Mouse (Mus musculus) midbrain, postnatal 0 days (tissue): ENCODE results near the gene Tspan11. TPM values are rescaled to one million over a fixed set of nuclear protein-coding genes. Genes with fewer than 3 reads are reported as not detected.

Experiments
- ATAC-seq: fragments of 200-750 bp; cut with Nextera tagmentation; 2 replicates; pipeline ENCODE4 v1.8.0; 2017; ENCODE audit warnings: moderate number of reproducible peaks, mild to moderate bottlenecking, moderate TSS enrichment, moderate library complexity; ENCODE audit not compliant: low FRiP score
- DNase-seq: peaks from one replicate; pipeline ENCODE4 v3.0.0-alpha.2; 2015; ENCODE audit warnings: low spot score
- H3K27ac ChIP-seq: fragments of 300-500 bp; sonication (generic); 2 replicates; pipeline ENCODE4 v1.5.1; 2014; ENCODE audit warnings: low read depth, mild to moderate bottlenecking, low read length, mixed read lengths
- H3K27me3 ChIP-seq: fragments of 300-500 bp; sonication (generic); 2 replicates; pipeline ENCODE4 v1.6.1; 2014; ENCODE audit warnings: low read length, control low read depth, mixed read lengths; ENCODE audit not compliant: insufficient read depth
- H3K36me3 ChIP-seq: fragments of 300-500 bp; sonication (generic); 2 replicates; pipeline ENCODE4 v1.6.1; 2014; ENCODE audit warnings: low read length, control low read depth, mixed read lengths; ENCODE audit not compliant: insufficient read depth
- H3K4me1 ChIP-seq: fragments of 300-500 bp; sonication (generic); 2 replicates; pipeline ENCODE4 v1.6.1; 2014; ENCODE audit warnings: mild to moderate bottlenecking, control low read depth, antibody characterized with exemption, low read length, mixed read lengths; ENCODE audit not compliant: insufficient read depth
- H3K4me2 ChIP-seq: fragments of 300-500 bp; sonication (generic); 2 replicates; pipeline ENCODE4 v1.6.1; 2014; ENCODE audit warnings: low read depth, mild to moderate bottlenecking, low read length, mixed read lengths; ENCODE audit not compliant: poor library complexity, severe bottlenecking
- H3K4me3 ChIP-seq: fragments of 300-500 bp; sonication (generic); 2 replicates; pipeline ENCODE4 v1.5.1; 2014; ENCODE audit warnings: low read depth, mild to moderate bottlenecking, low read length, moderate library complexity
- H3K9ac ChIP-seq: fragments of 300-500 bp; sonication (generic); replicated peaks from 2 replicates; pipeline ENCODE4 v1.6.1; 2014; ENCODE audit warnings: mild to moderate bottlenecking, low read length, moderate library complexity, mixed read lengths; ENCODE audit not compliant: poor library complexity, severe bottlenecking
- H3K9me3 ChIP-seq: fragments of 300-500 bp; sonication (generic); 2 replicates; pipeline ENCODE4 v1.6.1; 2016; ENCODE audit warnings: low read length, control low read depth
- CTCF ChIP-seq: IDR thresholded peaks from 2 replicates; pipeline ENCODE4 v1.5.1; 2016; ENCODE audit warnings: antibody characterized with exemption, mild to moderate bottlenecking
- WGBS: fragments of 180-500 bp; shearing (Covaris S2); extraction: QIAGEN DNeasy Blood & Tissue Kit; methylation state at CpG from one replicate; pipeline ENCODE4 v1.1.7; 2014; 5-methylcytosine and 5-hydroxymethylcytosine counted together
- polyA plus RNA-seq: library from polyadenylated mRNA; unstranded; fragments of >200 nt; fragmentation: Nextera tagmentation; extraction: Ambion mirVana; gene quantifications from 2 replicates; pipeline ENCODE4 v1.2.1, GENCODE M21; 2015
- total RNA-seq: library from RNA; depleted of rRNA; stranded (reverse); fragments of >200 nt; gene quantifications from 2 replicates; pipeline ENCODE4 v1.2.3, GENCODE M21; 2014

The Tspan11 gene
- total and polyA plus RNA-seq, 2 experiments from 2014 or later = 3.0 to 5.0 TPM

DNA sequence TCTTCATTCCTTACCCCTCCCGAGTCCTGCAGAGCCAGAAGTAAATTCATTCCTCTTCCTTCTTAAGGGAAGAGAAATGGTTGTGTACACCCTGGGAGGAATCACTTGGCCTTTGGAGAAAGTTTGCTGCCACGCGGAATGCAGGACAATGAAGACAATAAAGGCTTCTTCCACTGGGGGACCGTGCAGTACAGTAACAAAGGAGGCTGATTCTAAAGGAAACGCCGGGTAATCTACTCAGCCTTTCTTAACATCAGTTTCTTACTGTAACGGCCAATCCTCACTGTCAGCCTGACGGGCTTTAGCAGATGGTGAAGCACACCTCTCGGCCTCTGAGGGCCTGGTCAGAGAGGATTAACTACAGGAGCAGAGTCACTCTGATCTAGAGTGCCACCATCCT lies 25.4 kb upstream of the Tspan11 start:
- no peak overlapping the region for H3K27ac ChIP-seq
- H3K4me1 ChIP-seq = no peaks in the 10 kb centered on the region
- H3K27me3 ChIP-seq = no peaks in the 10 kb centered on the region
- no peak overlapping the region for H3K9ac ChIP-seq
- H3K36me3 ChIP-seq = no peaks in the 10 kb centered on the region
- no peaks in the 10 kb centered on the region for H3K9me3 ChIP-seq
- WGBS = 27% methylated on average over 9 of the region's 9 CpGs
- no peak for TF ChIP-seq CTCF
- no peak overlapping the region for H3K4me2 ChIP-seq
- ATAC-seq (no peak), DNase-seq (no peak)
- H3K4me3 ChIP-seq = no peak overlapping the region

DNA sequence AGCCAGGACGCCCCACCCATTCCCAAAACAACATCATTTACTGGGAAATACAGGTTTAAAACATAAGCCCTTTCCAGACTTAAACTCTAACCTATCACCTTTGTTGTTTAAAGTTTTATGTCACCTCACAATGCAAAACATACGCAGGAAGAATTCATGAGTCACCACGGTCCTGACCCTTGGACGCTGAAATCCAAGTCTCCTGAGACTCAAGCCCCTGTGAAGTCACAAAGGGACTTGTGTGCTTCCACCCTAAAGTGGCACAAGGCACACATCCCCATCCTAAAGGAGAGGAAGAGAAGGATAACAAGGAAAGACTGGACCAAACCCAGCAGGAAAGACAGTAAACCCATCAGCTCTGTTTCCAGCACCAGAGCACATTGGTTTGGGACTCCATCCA lies 22.0 kb upstream of the Tspan11 start:
- Histone ChIP-seq H3K27ac (no peak overlapping the region), H3K9me3 (no peaks in the 10 kb centered on the region), H3K36me3 (no peaks in the 10 kb centered on the region), H3K4me1 (no peaks in the 10 kb centered on the region), H3K4me3 (no peak overlapping the region), H3K9ac (no peak overlapping the region), H3K27me3 (no peaks in the 10 kb centered on the region), H3K4me2 (no peak overlapping the region)
- no peak for DNase-seq
- TF ChIP-seq CTCF = no peak
- WGBS = 86% methylated on average over 4 of the region's 4 CpGs
- no peak for ATAC-seq

DNA sequence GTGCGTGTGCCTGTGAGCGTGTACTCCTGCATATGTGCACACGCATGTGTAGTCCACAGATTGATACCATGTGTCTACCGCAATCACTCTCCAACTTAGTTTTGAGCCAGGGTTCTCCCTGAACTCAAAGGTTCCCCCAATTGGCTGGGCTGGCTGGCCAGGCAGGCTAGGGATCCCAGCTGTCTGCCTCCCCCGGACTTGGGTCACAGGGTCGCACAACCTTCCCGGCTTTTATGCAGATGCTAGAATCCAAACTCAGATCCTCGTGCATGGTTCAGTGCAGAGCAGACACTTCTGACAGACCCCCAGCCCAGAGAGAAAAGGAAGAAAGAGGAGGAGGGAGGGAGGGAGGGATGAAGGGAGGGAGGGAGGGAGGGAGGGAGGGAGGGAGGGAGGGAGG lies 18.8 kb upstream of the Tspan11 start:
- H3K27me3 ChIP-seq = no peaks in the 10 kb centered on the region
- 69% methylated on average over 8 of the region's 8 CpGs for WGBS
- no peak for ATAC-seq
- no peak overlapping the region for H3K4me3 ChIP-seq
- H3K36me3 ChIP-seq = no peaks in the 10 kb centered on the region
- TF ChIP-seq CTCF = no peak
- H3K9ac ChIP-seq = no peak overlapping the region
- no peak for DNase-seq
- no peak overlapping the region for H3K27ac ChIP-seq
- H3K4me2 ChIP-seq = no peak overlapping the region
- no peaks in the 10 kb centered on the region for H3K9me3 ChIP-seq
- no peaks in the 10 kb centered on the region for H3K4me1 ChIP-seq

DNA sequence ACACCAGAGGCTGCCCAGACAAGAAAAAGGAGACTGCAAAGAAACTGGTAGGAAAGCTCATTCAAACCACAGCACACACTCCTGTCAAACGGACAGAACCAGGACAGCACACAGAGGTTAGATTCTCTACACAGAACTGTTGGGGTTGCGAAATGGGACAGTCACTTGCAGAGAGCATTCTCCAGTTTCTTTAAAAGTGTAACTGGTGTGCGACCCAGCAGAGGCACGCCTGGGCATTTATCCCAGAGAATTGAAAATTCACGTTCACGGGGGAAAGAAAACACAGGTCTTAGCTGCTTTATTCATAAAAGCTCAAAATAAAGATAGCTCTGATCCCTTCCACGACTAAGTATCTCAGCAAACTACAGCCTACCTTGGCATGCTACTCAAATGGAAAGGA lies 18.3 kb upstream of the Tspan11 start:
- ATAC-seq (no peak), DNase-seq (no peak)

DNA sequence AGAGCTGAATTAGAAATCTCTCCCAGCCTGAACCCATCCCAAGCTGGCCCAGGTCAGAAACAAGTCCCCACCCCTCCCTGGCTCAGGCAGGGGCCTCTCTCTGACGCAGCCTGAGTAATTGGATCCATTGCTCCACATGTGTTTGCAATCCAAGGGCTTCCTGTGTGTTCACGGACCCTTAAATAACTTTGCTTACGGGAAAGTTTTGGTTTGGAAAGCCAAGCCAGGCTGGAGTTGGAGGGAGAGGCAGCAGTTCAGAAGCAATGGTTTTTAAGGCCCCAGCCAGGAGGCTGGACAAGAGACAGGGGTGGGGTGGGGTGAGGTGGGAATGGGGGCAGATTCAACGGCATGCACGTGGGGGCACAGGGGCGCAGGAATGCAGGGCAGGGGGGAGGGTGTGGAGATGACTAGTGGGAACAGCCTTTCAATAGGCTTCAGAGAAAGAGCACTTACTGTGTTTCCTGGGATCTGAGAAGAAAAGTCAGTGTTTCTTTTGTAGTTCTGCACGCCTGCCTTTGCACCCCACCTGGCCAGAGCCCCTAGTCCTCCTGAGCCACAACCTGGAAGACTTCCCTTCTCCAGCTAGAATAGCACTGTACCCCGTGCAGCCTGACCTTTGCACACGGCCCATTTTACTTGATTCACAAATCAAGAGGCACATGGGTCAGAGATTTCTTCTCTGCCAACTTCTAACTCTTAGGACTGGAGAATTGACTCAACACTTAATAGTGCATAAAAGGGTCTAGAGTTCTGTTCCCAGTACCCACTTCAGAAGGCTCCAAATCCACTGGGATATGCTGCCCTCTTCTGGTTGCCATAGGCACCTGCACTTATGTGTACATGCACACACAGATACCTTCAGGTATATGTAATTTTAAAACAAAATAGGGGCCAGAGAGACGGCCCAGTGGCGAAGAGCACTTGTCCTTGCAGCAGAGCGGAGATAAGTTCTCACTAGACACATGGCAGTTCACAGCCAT lies 16.8 kb upstream of the Tspan11 start:
- peak; percentile 28; the same call in 1 of the 2 replicates for TF ChIP-seq CTCF
- DNase-seq = no peak
- WGBS = 83% methylated on average over 12 of the region's 12 CpGs

More for the DNA sequence above, 18.3 kb upstream of the Tspan11 start:
- no peaks in the 10 kb centered on the region for H3K36me3 ChIP-seq
- H3K9me3 ChIP-seq = no peaks in the 10 kb centered on the region
- no peaks in the 10 kb centered on the region for H3K27me3 ChIP-seq
- 78% methylated on average over 7 of the region's 7 CpGs for WGBS
- no peak overlapping the region for H3K9ac ChIP-seq
- H3K4me3 ChIP-seq = no peak overlapping the region
- no peak overlapping the region for H3K4me2 ChIP-seq
- TF ChIP-seq CTCF = no peak
- no peaks in the 10 kb centered on the region for H3K4me1 ChIP-seq
- no peak overlapping the region for H3K27ac ChIP-seq

DNA sequence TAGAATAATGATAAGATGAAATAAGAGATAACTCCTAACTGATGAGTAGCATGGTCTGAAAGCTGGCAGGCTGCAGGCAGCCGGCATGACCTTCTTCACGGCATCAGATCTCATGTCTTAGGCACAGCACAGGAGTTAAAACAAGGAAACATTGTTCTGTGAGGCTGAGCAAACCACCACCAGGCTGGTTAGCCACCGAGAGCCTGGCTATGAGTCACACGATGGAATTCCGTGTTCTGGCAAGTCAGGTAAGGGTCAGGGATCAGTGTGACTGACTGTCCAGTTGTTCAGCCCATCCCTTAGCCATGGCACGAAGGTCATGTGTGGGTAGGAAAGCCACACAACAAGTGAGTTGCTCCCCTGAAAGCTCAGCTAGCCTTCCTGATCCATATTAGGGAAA lies 16.0 kb upstream of the Tspan11 start:
- Histone ChIP-seq H3K4me2 (no peak overlapping the region), H3K4me3 (no peak overlapping the region), H3K4me1 (no peaks in the 10 kb centered on the region), H3K27ac (no peak overlapping the region), H3K9me3 (no peaks in the 10 kb centered on the region), H3K9ac (no peak overlapping the region), H3K27me3 (no peaks in the 10 kb centered on the region), H3K36me3 (no peaks in the 10 kb centered on the region)
- WGBS = 92% methylated on average over 6 of the region's 6 CpGs
- ATAC-seq (no peak), DNase-seq (no peak)
- TF ChIP-seq CTCF = no peak

More for the DNA sequence above, 16.8 kb upstream of the Tspan11 start:
- Histone ChIP-seq H3K4me3 (no peak overlapping the region), H3K9ac (no peak overlapping the region), H3K27me3 (no peaks in the 10 kb centered on the region), H3K36me3 (no peaks in the 10 kb centered on the region), H3K27ac (no peak overlapping the region), H3K4me2 (no peak overlapping the region), H3K9me3 (no peaks in the 10 kb centered on the region), H3K4me1 (no peaks in the 10 kb centered on the region)
- ATAC-seq = no peak
